Mouse (Mus musculus) spleen, postnatal 10 days (tissue): ENCODE measurements around the gene Inca1.

ENCODE experiments used
- DNase-seq, 2 experiments: peaks; one replicate each; pipeline ENCODE4 v3.0.0; 2021 to 2022; ENCODE audit warnings: low spot score in 2 of 2

Inca1 gene

GRCm38 (mm10) chr11:70701984-70702733, 2.2 kb upstream of the Inca1 start:
- DNase-seq: no peak

DNA sequence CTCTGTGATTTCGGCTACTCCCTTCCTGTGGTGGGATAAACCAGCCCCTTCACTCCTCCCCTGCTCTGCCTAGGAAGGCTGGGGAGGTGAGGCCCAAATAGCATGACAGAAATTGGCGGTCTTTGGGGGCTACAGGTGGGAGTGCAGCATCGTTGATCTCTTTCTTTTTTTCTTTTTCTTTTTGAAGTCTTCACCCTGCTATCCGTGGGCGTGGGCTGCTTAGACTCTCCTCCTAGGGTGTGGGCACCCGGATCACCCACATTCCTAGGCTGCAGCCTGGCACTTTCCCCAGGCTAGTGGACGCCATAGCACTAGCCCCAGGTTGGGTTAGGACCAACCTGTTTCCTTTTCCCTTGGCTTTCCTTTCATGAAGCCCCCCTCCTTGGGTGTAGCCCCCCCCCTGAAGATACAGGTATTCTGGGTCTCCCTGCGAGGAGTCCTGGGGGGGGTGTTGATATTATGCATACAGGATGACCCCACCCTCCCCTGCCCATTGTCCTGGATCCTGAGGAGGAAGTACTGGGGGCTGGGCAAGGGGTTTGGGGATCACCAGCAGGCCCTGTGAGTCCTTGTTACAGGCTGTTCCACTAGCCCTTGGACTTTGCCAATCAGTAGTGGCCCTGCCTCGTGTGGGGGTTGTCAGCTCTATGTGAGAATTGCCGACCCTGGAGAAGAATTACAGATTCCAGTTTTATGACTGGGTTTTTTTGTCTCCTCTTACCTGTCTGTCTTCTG, 1.4 kb upstream of the Inca1 start:
- DNase-seq: no peak

DNA sequence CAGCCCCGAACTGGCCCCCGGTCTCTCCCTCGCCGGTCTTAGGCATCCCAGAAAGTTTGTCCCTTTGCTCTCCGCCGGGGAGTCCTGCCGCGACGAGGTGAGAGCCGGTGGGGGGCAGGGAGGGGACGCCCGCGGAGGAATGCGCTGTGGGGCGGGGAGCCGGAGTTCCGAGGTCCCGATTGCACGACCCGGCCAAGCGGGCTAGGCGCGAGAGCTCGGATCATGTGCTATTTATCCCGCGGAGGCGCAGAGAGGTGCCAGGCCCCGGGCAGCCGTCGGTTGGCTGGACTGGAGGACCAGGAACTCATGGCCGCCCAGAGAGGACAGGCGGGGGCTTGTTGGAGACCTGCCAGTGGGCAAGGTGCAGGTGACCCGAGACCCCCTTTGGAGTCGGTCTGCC, 658 bp upstream of the Inca1 start:
- DNase-seq: peak; percentile 63 to 69

- DNase-seq: no peak
Observed at GRCm38 (mm10) chr11:70699051-70699450, 904 bp downstream of the Inca1 start.

DNA sequence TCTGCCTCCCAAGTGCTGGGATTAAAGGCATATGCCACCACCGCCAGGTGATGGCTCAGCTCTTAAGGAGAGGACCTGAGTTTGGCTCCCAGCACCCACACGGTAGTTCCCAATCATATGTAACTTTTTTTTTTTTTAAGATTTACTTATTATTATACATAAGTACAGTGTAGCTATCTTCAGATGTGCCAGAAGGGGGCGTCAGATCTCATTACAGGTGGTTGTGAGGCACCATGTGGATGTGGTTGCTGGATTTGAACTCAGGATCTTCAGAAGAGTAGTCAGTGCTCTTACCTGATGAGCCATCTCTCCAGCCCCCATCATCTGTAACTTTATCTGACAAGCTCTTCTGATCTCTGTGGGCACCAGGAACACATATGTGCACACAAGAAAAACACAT, 2.6 kb downstream of the Inca1 start:
- no peak for DNase-seq

DNA sequence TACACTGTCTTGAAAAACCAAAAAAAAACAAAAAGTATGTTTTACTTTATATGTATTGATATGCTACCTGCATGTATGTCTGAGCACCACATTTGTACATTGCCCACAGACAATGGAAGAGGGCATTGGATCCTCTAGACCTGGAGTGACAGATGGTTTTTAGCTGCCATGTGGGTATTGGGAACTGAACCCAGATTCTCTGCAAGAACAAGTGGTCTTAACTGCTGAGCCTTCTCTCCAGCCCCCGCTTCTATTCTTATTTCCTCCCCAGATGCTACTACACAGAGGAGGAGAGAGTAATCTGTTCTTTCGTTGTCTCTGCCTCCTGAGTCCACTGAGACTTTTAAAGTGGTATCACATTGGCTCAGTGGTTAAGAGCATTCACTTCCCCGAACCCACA, 6.5 kb downstream of the Inca1 start:
- DNase-seq: no peak

GRCm38 (mm10) chr11:70689578-70689977, 10.4 kb downstream of the Inca1 start:
- no peak for DNase-seq

GRCm38 (mm10) chr11:70688372-70688771, 11.6 kb downstream of the Inca1 start:
- DNase-seq: no peak

GRCm38 (mm10) chr11:70687601-70688199, 12.3 kb downstream of the Inca1 start, which contains the start of gene Camta2:
Gene Camta2, minus strand, starts transcription at chr11:70688105.
- peak; percentile 76 to 86 for DNase-seq

DNA sequence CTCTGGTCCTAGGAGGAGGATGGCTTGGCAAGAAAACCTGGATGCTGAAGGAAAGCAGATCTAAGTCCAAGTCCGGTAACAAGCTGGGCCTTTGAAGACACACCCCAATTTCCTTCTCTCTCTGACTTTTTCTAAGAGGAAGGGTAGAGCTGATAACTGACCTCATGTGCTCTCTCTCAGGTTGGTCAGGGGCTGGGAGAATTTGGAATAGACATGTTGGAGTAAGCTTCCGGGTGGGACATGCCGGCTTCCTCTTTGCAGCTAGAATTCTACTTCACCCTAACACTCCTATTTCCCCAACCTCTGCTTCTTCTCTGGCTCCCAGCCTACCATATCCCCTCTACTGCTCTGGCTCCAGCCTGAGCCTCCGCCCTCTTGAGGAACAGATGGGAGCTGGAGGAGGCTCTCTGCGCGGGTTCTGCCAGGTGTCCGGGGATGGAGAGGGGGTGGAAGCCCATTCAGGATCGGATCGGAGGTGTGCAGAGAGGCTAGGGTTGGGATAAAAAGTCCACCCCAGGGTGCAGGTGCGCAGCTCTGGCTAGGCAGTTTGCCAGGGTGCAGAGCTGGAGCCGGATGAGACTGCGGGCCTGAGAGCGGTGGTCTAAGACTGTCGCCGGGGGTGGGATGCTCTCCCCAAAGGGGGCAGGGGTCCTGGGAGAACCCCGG, 12.9 kb downstream of the Inca1 start:
- DNase-seq: peak in 1 of 2 experiments; percentile 32

DNA sequence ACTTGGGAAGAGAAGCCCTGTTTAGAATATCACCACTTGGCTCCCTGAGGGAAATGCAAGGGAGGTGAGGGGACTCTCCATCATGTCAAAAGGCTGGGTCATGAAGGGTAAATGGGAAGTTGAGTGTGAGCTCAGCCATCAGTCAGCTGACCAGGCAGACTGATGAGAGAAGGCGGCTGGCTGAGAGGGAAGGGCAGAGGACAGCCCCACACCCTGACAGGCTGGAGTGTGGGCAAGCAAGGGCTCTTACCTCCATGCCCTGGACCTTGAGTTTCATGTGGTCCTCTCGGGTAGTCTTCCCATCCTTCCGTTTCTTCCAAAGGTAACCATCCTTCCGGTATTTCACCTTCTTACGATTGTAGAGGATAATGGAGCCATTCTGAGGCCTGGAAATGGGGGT, 16.3 kb downstream of the Inca1 start:
- no peak for DNase-seq

DNA sequence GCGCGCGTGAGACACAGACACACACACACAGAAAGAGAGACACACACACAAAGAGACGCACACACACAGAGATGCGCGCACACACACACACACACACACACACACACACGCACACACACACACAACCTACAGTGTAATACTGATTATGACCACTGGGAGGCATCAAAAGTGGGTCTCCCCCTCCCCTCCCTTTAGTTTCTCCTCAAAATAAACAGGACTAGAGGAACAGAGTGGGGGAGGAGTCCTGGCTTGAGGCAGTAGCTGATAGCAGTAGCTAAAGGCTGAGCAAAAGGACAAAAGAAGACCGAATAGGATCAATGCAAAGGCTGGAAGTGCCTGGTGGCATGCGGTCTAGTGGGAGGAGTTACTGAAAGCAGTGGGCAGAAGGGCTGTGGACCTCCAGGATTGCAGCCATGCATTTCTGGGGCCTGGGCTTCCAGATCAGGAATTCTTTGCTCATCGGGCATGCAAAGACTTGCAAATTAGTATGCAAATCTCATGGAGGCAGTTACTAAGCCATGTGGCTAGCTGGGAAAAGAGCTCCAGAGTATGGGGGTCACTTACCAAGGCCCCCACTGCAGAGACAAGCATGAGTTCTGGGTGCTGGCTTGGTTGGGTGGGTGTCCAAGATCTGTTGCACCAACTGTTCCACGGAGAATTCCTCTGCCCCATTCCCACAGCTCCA, 17.9 kb downstream of the Inca1 start:
- no peak for DNase-seq

GRCm38 (mm10) chr11:70681170-70681569, 18.8 kb downstream of the Inca1 start:
- DNase-seq: no peak

GRCm38 (mm10) chr11:70679894-70680293, 20.1 kb downstream of the Inca1 start:
- peak in 1 of 2 experiments; percentile 60 for DNase-seq

DNA sequence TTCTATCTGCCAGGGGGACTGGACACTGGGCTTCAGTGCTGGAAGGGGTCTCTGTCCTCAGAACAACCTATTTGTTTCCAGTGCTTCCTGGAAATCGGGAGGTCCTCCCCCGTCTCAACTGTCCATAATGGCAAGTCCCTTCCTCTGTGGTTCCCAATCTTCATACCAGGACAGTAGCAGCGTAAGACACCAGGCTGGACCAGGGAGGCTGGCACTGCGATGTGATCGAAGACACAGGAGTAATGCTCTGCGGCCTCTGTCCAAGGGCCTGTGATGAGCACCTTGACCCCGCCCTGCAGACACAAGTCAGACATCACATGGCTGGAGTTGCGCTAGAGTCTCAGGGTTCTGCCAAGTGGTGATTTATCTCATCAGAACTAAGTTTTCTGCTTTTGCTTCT, 20.6 kb downstream of the Inca1 start:
- DNase-seq: no peak

- no peak for DNase-seq
Observed at GRCm38 (mm10) chr11:70678576-70678975, 21.4 kb downstream of the Inca1 start.

- no peak for DNase-seq
Observed at GRCm38 (mm10) chr11:70678092-70678491, 21.9 kb downstream of the Inca1 start.

GRCm38 (mm10) chr11:70674501-70674900, 25.5 kb downstream of the Inca1 start:
- no peak for DNase-seq

GRCm38 (mm10) chr11:70674014-70674413, 25.9 kb downstream of the Inca1 start:
- DNase-seq: no peak

DNA sequence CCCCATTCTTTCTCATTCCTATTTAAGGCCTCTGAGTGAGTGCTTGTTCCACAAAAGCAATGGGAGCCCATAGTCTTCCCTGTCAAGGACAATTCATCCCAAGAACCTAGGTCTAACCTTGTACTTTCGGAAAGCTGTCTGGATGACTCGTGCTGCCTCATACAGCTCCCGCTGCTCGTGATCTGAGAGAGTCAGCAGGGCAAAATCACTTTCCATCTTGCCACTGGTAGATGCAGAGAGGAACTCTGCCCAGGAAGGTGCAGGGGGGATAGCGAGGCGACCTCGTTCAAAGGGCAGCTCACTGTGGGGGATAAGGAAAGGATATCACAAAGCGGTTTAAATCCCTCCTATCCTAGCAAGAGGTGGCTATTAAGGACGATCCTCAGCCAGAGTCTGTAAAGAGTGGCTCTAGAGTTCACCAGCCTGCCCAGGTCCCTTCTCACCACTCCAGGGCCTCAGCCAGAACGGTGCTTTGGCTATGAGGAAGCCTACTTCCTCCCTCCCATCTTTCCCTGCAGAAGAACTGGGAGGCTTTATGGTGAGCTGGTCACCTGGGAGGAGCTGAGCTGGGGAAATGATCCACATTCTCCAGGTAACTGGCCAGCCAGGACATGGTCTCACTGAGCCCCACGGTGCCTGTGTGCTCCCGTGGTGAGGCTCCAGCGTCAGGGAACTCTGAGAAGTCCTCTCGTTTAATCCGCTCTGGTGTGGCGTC, 28.5 kb downstream of the Inca1 start:
- no peak for DNase-seq

DNA sequence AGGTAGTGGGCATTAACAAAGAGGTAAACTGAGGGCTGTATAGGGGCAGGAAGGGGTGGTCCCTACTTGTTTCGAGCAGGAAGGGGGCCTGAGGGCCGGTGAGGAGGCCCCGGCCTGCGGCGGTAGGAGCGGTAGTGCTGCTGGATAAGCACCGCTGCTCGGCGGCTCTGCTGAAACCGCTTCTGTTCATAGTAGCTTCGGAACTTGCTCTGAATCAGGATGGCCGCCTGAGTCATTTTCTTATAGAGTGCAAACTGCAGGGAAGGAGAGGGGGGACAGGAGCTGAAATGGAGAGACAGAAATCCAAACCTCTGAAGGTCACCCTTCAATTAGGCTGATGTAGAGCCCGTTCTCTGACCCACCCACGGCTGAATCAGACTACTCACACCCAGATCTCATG, 29.5 kb downstream of the Inca1 start:
- DNase-seq: no peak
